Mouse (Mus musculus): ENCODE data around the gene Lad1.

DNA sequence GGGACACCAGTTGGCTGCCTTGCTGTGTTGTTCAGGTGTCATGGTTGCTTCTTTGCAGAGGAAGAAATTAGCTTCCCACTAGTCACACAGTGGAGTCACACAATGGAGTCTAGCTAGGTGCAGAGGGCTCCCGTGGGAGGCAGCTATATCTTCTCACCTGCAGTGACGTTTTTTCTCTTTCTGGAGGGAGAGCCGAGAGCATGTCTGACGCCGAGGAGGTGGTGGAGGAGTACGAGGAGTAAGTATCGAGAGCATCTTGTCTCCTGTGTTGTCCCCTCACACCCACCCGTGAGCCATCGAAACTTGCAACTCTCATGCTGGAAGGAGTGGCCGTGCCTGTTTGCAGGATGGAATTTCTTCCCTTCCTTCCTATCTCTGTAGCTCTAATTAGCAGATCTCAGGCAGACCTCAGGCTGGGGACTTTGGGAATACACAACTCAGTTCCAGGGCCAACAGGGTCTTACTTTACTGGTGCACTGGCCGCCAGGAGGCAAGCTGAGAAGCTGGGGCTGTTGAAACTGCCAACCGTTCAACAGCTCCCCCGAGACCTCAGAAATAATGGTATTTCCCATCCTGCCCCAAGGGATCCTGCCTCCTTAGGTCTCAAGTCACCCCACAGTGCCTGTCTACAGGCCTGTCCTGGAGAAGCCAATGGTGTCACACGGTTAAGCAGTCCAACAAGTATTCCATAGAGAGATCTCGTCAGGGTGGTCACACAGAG, 22.4 kb downstream of the Lad1 start:
- TF ChIP-seq CTCF (IDR thresholded peaks at IDR 0.05; ENCODE audit: insufficient read depth, low read depth, low read length) (no peak), POLR2A (IDR thresholded peaks at IDR 0.05; ENCODE audit: insufficient read depth, low read depth, low read length) (no peak)

All from olfactory bulb, adult 2 months (tissue).